Mouse (Mus musculus): ENCODE measurements around the gene A4galt. TPM values are rescaled to one million over a fixed set of nuclear protein-coding genes. Genes with fewer than 3 reads are reported as not detected.
A peak's percentile ranks its signal among the peaks of the same experiment; 100 is the strongest.

A4galt gene
- polyA plus RNA-seq, 1 experiment from 2014 or later: 0.17 TPM

DNA sequence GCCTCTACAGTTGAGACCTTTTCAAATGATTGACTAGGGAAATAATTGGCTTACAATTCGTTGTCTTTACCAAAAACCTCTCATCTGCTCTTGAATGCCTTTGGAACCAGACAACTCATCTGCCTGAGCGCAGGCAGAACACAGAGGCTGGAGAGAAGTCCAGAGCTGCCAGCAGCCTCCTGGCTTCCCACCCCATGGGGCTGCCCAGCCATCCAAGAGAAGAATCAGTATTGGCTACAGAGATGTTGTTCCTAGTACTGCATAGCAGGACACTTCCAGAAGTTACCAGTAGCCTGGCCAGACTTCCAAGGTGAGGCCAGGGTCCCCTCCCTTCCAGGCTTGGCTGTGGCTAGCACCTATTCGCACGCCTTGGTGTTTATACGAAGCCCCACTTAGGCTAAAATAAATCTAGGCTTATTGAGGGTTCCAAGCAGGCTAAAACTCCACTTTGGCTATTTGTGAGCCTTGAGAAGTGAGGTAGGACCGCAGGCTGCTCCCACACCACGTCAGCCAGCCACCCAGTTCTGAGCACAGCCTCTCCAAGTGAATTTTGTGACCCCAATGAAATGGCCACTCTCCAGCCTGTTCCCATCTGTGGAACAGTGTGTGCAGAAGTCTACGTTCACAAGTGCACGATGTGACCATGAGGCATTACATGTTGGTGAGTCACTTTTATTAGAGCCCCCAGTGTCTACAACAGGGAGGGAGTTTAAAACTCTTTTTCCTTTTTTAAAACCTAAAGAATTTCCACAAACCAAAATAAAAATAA lies 25.3 kb downstream of the A4galt start:
- no peak overlapping the region for H3K9ac ChIP-seq (ENCODE audit: low read depth, low read length)
- H3K27me3 ChIP-seq (ENCODE audit: control insufficient read depth, insufficient read depth, low read length): no peaks in the 10 kb centered on the region
- no peak overlapping the region for H3K4me3 ChIP-seq (ENCODE audit: low read depth, low read length)
- no peaks in the 10 kb centered on the region for H3K9me3 ChIP-seq (replicated peaks; ENCODE audit: control insufficient read depth, low read length)
- H3K27ac ChIP-seq (ENCODE audit: low read depth, low read length): no peak overlapping the region
- 88% methylated on average over 9 of the region's 9 CpGs for WGBS (ENCODE audit: insufficient replicate concordance)
- H3K4me1 ChIP-seq (ENCODE audit: control insufficient read depth, insufficient read depth, low read length): peaks cover 14% of the 10 kb centered on the region
- no peak overlapping the region for H3K4me2 ChIP-seq
- H3K36me3 ChIP-seq (ENCODE audit: control insufficient read depth, insufficient read depth, low read length): no peaks in the 10 kb centered on the region
- ATAC-seq (replicated peaks; ENCODE audit: insufficient number of reproducible peaks, low FRiP score, low TSS enrichment): no peak

DNA sequence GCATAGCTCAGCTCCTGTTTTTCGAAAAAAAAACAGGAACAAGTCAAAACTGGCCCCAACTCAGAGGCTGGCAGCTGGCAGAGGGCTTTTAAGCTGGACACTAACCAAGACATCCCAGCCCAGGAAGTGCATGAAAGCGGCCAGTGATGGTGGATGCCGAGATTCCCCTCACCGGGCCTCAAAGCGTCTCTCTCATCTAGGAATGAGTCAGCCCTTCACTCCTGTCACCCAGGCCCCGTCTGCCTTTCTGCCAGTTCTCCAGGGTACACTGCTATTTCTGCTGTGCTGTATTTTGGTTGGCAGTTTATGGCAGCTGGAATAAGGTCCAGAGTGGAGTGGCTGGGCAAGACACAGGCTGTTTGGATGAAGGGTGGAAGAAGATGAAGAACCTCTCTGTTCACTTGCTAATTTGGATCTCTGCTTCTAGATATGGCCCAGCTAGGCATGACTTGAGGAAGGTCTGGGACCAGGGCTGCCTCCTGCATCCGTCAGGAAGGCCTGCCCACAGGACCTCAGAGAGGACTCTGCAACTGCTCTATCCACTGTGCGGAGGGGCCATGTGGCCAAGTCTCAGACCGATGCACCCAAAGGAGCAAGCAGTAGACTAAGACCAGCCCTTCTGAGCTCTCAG lies 27.3 kb downstream of the A4galt start:
- 60% methylated on average over 9 of the region's 9 CpGs for WGBS (ENCODE audit: insufficient replicate concordance)
- no peak for ATAC-seq (replicated peaks; ENCODE audit: insufficient number of reproducible peaks, low FRiP score, low TSS enrichment)

GRCm38 (mm10) chr15:83223208-83223962 lies 28.2 kb downstream of the A4galt start:
- no peak overlapping the region for H3K4me3 ChIP-seq (ENCODE audit: low read depth, low read length)
- WGBS (ENCODE audit: insufficient replicate concordance): 47% methylated on average over 11 of the region's 11 CpGs
- no peaks in the 10 kb centered on the region for H3K27me3 ChIP-seq (ENCODE audit: control insufficient read depth, insufficient read depth, low read length)
- peak; percentile 44; the same call in 1 of the 2 replicates for ATAC-seq (replicated peaks; ENCODE audit: insufficient number of reproducible peaks, low FRiP score, low TSS enrichment)
- H3K9me3 ChIP-seq (replicated peaks; ENCODE audit: control insufficient read depth, low read length): no peaks in the 10 kb centered on the region
- H3K36me3 ChIP-seq (ENCODE audit: control insufficient read depth, insufficient read depth, low read length): no peaks in the 10 kb centered on the region
- H3K9ac ChIP-seq (ENCODE audit: low read depth, low read length): no peak overlapping the region
- peak overlapping the region; percentile 63 for H3K27ac ChIP-seq (ENCODE audit: low read depth, low read length)
- H3K4me1 ChIP-seq (ENCODE audit: control insufficient read depth, insufficient read depth, low read length): peaks cover 14% of the 10 kb centered on the region
- no peak overlapping the region for H3K4me2 ChIP-seq

More for the DNA sequence above, 27.3 kb downstream of the A4galt start:
- H3K4me3 ChIP-seq (ENCODE audit: low read depth, low read length): no peak overlapping the region
- no peak overlapping the region for H3K9ac ChIP-seq (ENCODE audit: low read depth, low read length)
- peaks cover 14% of the 10 kb centered on the region for H3K4me1 ChIP-seq (ENCODE audit: control insufficient read depth, insufficient read depth, low read length)
- no peaks in the 10 kb centered on the region for H3K9me3 ChIP-seq (replicated peaks; ENCODE audit: control insufficient read depth, low read length)
- no peak overlapping the region for H3K4me2 ChIP-seq
- 0 out of 2 replicates have a peak overlapping the region, but pooled peaks have one; percentile 8 for H3K27ac ChIP-seq (ENCODE audit: low read depth, low read length)
- no peaks in the 10 kb centered on the region for H3K36me3 ChIP-seq (ENCODE audit: control insufficient read depth, insufficient read depth, low read length)
- no peaks in the 10 kb centered on the region for H3K27me3 ChIP-seq (ENCODE audit: control insufficient read depth, insufficient read depth, low read length)

DNA sequence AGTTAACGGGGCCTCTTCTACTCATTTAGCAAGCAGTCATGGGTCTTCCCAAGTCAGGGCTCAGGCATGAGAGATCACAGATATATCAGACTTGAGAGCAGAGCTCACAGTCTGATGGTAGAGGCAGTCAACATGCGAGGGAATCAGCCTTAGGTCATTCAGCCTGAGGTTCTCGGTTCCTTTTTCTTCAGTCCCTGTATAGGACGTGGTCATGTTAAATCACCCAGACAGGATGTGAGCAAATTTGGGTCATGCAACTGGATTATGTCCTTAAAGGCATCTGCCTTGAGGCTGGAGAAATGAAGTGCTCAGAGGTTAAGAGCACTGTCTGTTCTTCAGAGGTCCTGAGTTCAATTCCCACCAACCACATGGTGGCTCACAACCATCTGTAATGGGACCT lies 29.9 kb downstream of the A4galt start:
- no peak for ATAC-seq (replicated peaks; ENCODE audit: insufficient number of reproducible peaks, low FRiP score, low TSS enrichment)
- Histone ChIP-seq H3K27me3 (ENCODE audit: control insufficient read depth, insufficient read depth, low read length) (no peaks in the 10 kb centered on the region), H3K4me3 (ENCODE audit: low read depth, low read length) (no peak overlapping the region), H3K4me1 (ENCODE audit: control insufficient read depth, insufficient read depth, low read length) (peaks cover 14% of the 10 kb centered on the region), H3K9me3 (replicated peaks; ENCODE audit: control insufficient read depth, low read length) (no peaks in the 10 kb centered on the region), H3K27ac (ENCODE audit: low read depth, low read length) (no peak overlapping the region), H3K9ac (ENCODE audit: low read depth, low read length) (no peak overlapping the region), H3K36me3 (ENCODE audit: control insufficient read depth, insufficient read depth, low read length) (no peaks in the 10 kb centered on the region), H3K4me2 (no peak overlapping the region)
- WGBS (ENCODE audit: insufficient replicate concordance): 78% methylated on average over 4 of the region's 4 CpGs

DNA sequence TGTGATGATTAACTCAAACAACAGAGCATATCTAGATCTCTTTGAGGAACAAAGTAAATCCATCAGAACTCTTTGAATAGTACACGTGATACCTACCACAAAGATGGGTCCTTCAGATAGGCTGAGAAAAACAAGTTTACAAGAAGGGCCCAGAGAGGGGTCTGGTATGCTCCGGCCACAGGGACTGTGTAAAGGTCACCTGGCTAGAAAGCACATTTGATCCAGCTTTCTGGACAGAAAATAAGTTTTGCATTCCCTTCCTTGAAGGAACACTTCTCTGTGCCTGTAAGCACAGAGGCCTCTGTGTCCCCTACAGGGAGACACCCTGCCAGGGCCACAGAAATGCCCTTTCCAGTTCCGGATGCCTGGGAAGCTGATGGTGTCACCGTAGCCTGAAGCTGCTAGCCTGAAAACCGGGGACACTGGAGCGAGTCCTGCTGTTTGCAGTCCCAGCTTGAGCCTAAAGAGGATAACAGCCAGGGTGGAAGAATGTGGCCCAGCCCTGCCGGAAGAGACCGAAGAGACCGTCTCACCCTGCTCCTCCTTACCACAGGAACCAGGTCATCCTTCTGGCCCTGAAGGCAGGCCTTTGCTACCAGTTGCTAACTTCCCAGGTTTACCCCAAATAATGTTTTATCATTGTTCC lies 31.1 kb downstream of the A4galt start:
- H3K9ac ChIP-seq (ENCODE audit: low read depth, low read length): no peak overlapping the region
- no peak overlapping the region for H3K27ac ChIP-seq (ENCODE audit: low read depth, low read length)

GRCm38 (mm10) chr15:83215322-83216216 lies 36.0 kb downstream of the A4galt start:
- H3K27me3 ChIP-seq (ENCODE audit: control insufficient read depth, insufficient read depth, low read length): no peaks in the 10 kb centered on the region
- no peak overlapping the region for H3K4me3 ChIP-seq (ENCODE audit: low read depth, low read length)
- H3K9me3 ChIP-seq (replicated peaks; ENCODE audit: control insufficient read depth, low read length): no peaks in the 10 kb centered on the region
- no peak overlapping the region for H3K9ac ChIP-seq (ENCODE audit: low read depth, low read length)
- H3K36me3 ChIP-seq (ENCODE audit: control insufficient read depth, insufficient read depth, low read length): no peaks in the 10 kb centered on the region
- H3K27ac ChIP-seq (ENCODE audit: low read depth, low read length): 0 out of 2 replicates have a peak overlapping the region, but pooled peaks have one; percentile 38
- no peak; the same call in 1 of the 2 replicates for ATAC-seq (replicated peaks; ENCODE audit: insufficient number of reproducible peaks, low FRiP score, low TSS enrichment)
- no peak overlapping the region for H3K4me2 ChIP-seq
- H3K4me1 ChIP-seq (ENCODE audit: control insufficient read depth, insufficient read depth, low read length): 0 out of 2 replicates have a peak, but pooled peaks cover 3% of the 10 kb centered on the region
- WGBS (ENCODE audit: insufficient replicate concordance): 48% methylated on average over 5 of the region's 5 CpGs

More for the DNA sequence above, 31.1 kb downstream of the A4galt start:
- Histone ChIP-seq H3K4me2 (no peak overlapping the region), H3K4me3 (ENCODE audit: low read depth, low read length) (no peak overlapping the region), H3K36me3 (ENCODE audit: control insufficient read depth, insufficient read depth, low read length) (no peaks in the 10 kb centered on the region), H3K4me1 (ENCODE audit: control insufficient read depth, insufficient read depth, low read length) (peaks cover 17% of the 10 kb centered on the region), H3K9me3 (replicated peaks; ENCODE audit: control insufficient read depth, low read length) (no peaks in the 10 kb centered on the region), H3K27me3 (ENCODE audit: control insufficient read depth, insufficient read depth, low read length) (no peaks in the 10 kb centered on the region)
- no peak for ATAC-seq (replicated peaks; ENCODE audit: insufficient number of reproducible peaks, low FRiP score, low TSS enrichment)
- WGBS (ENCODE audit: insufficient replicate concordance): 42% methylated on average over 9 of the region's 9 CpGs

DNA sequence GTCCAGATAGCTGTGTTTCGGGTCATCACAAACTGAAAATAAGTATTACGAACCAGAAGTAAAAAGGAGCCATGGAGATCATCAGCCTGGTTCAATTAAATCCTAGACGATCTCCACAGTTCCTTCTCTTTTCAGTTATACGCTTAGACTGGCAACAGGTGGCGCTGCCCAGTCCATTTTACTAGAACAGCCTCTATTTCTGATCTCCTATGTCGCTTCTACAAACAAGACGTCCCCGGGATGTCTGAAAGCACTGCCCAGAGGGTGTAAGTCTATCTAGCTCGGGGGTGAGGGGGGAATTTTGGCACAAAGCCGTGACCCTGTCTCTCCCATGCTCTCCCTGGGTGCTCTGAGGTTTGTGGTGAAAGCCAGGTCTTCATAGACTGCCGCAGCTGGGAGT lies 41.3 kb downstream of the A4galt start:
- no peak for ATAC-seq (replicated peaks; ENCODE audit: insufficient number of reproducible peaks, low FRiP score, low TSS enrichment)
- peak overlapping the region; percentile 55 for H3K4me2 ChIP-seq
- no peaks in the 10 kb centered on the region for H3K27me3 ChIP-seq (ENCODE audit: control insufficient read depth, insufficient read depth, low read length)
- no peaks in the 10 kb centered on the region for H3K9me3 ChIP-seq (replicated peaks; ENCODE audit: control insufficient read depth, low read length)
- peak overlapping the region; percentile 9; the same call in 1 of the 2 replicates for H3K4me3 ChIP-seq (ENCODE audit: low read depth, low read length)
- H3K36me3 ChIP-seq (ENCODE audit: control insufficient read depth, insufficient read depth, low read length): no peaks in the 10 kb centered on the region
- no peak overlapping the region for H3K27ac ChIP-seq (ENCODE audit: low read depth, low read length)
- 18% methylated on average over 11 of the region's 11 CpGs for WGBS (ENCODE audit: insufficient replicate concordance)
- H3K4me1 ChIP-seq (ENCODE audit: control insufficient read depth, insufficient read depth, low read length): peaks cover 3% of the 10 kb centered on the region; the same call in 1 of the 2 replicates
- H3K9ac ChIP-seq (ENCODE audit: low read depth, low read length): no peak overlapping the region
